Mouse (Mus musculus) heart, embryonic 13.5 days (tissue): ENCODE measurements around the gene Pms1. TPM values are rescaled to one million over a fixed set of nuclear protein-coding genes. Genes with fewer than 3 reads are reported as not detected.
A peak's percentile ranks its signal among the peaks of the same experiment; 100 is the strongest.
"Not testable (repeated sequence)": the region's sequence is repeated elsewhere in the genome, so short reads cannot be mapped to it uniquely, and the experiment has no call there.

Experiments
- ATAC-seq: fragments of 200-750 bp; cut with Nextera tagmentation; 2 replicates; pipeline ENCODE4 v1.8.0; 2017; ENCODE audit warnings: moderate TSS enrichment; ENCODE audit not compliant: insufficient number of reproducible peaks, low FRiP score, low TSS enrichment; ENCODE audit errors: extremely low read depth
- H3K27ac ChIP-seq: fragments of 300-500 bp; sonication (generic); replicated peaks from 2 replicates; pipeline ENCODE4 v1.5.1; 2015; ENCODE audit warnings: moderate library complexity, mild to moderate bottlenecking, inconsistent platforms
- H3K27me3 ChIP-seq: fragments of 300-500 bp; sonication (generic); replicated peaks from 2 replicates; pipeline ENCODE4 v1.6.1; 2015; ENCODE audit warnings: mild to moderate bottlenecking, inconsistent platforms
- H3K36me3 ChIP-seq: fragments of 300-500 bp; sonication (generic); 2 replicates; pipeline ENCODE4 v1.6.1; 2015; ENCODE audit warnings: mild to moderate bottlenecking, inconsistent platforms
- H3K4me1 ChIP-seq: fragments of 300-500 bp; sonication (generic); 2 replicates; pipeline ENCODE4 v1.6.1; 2015; ENCODE audit warnings: inconsistent platforms
- H3K4me2 ChIP-seq: fragments of 300-500 bp; sonication (generic); 2 replicates; pipeline ENCODE4 v1.6.1; 2015; ENCODE audit warnings: inconsistent platforms, mild to moderate bottlenecking, moderate library complexity
- H3K4me3 ChIP-seq: fragments of 300-500 bp; sonication (generic); 2 replicates; pipeline ENCODE4 v1.5.1; 2015; ENCODE audit warnings: moderate library complexity, mild to moderate bottlenecking, inconsistent platforms
- H3K9ac ChIP-seq: fragments of 300-500 bp; sonication (generic); 2 replicates; pipeline ENCODE4 v1.6.1; 2015; ENCODE audit warnings: inconsistent platforms, mild to moderate bottlenecking, moderate library complexity
- H3K9me3 ChIP-seq: fragments of 300-500 bp; sonication (generic); 2 replicates; pipeline ENCODE4 v1.6.1; 2016; ENCODE audit warnings: inconsistent platforms
- WGBS: fragments of 180-500 bp; shearing (Covaris S2); methylation state at CpG from one replicate; pipeline ENCODE4 v1.1.7; 2015; ENCODE audit warnings: mixed read lengths; 5-methylcytosine and 5-hydroxymethylcytosine counted together
- polyA plus RNA-seq: library from polyadenylated mRNA; unstranded; fragments of >200 nt; fragmentation: Nextera tagmentation; extraction: Ambion mirVana; gene quantifications from 2 replicates; pipeline ENCODE4 v1.2.1, GENCODE M21; 2015

The Pms1 gene
- polyA plus RNA-seq: 9.0 and 10.2 TPM in 2 replicates

DNA sequence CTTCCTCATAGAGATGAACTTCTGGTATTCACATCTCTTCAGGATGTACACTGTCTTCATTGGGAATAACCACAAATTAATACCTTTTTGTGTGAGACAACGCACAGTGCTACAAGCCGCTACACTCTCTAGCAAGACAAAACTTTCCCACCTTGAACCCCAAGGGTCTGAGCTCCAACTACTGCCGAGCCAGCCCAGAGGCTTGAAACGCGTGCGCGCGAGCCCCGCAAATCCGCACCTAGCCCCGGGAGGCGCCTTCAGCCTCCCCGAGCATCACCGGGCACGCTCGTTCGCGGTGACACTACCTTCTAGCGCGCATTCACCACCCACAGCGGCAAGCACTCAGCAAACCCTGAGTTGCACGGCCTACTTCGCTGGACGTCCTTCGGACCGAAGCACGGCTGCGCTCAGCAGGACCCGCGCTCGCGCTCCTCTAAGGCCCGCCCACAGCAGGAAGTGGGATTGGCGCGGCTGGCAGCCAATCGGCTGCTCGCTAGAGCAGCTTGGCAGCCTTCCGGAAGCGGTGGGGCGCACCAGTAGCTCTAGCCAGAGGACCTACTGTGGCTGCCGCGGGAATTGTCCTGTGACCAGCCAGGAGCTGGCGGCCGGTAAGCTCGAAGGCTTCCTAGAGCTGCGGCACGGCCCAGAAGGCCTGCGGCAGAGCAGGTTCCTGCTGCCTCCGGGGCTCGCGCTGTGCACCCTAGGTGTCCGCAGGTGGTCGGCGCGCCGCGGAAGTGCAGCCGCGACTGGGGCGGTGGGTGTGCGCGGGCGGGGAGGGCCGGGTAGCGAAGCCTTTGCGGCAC is at the start of gene Pms1, which contains the start of the genes Ormdl1 and Gm28778:
Gene Pms1, minus strand, starts transcription at position 438 of the 803 bp plus-strand sequence.
Gene Ormdl1, plus strand, starts transcription at position 515 of the 803 bp plus-strand sequence.
Gene Gm28778, plus strand, starts transcription at position 531 of the 803 bp plus-strand sequence.
- peak within 1 kb of the TSS; percentile 81 for H3K4me3 ChIP-seq
- H3K9me3 ChIP-seq: no peaks in the 10 kb centered on the region
- H3K27ac ChIP-seq: peak within 1 kb of the TSS; percentile 89
- no peaks in the 10 kb centered on the region for H3K27me3 ChIP-seq
- peak; percentile 100 for ATAC-seq
- H3K9ac ChIP-seq: peak within 1 kb of the TSS; percentile 87
- peaks cover 14% of the 10 kb centered on the region for H3K4me1 ChIP-seq
- peak within 1 kb of the TSS; percentile 78 for H3K4me2 ChIP-seq
- peaks cover 16% of the 10 kb centered on the region for H3K36me3 ChIP-seq
- WGBS: under 1% methylated on average over 66 of the region's 66 CpGs

- Histone ChIP-seq H3K27ac (no peak overlapping the region), H3K4me1 (no peaks in the 10 kb centered on the region), H3K36me3 (peaks cover 52% of the 10 kb centered on the region), H3K27me3 (no peaks in the 10 kb centered on the region), H3K9ac (no peak overlapping the region), H3K9me3 (peaks cover 6% of the 10 kb centered on the region; the same call in 1 of the 2 replicates), H3K4me3 (no peak overlapping the region), H3K4me2 (no peak overlapping the region)
- WGBS: 88% methylated on average over 2 of the region's 2 CpGs
- ATAC-seq: no peak
Measured at GRCm38 (mm10) chr1:53341071-53341470, 44.3 kb upstream of the Pms1 start.

DNA sequence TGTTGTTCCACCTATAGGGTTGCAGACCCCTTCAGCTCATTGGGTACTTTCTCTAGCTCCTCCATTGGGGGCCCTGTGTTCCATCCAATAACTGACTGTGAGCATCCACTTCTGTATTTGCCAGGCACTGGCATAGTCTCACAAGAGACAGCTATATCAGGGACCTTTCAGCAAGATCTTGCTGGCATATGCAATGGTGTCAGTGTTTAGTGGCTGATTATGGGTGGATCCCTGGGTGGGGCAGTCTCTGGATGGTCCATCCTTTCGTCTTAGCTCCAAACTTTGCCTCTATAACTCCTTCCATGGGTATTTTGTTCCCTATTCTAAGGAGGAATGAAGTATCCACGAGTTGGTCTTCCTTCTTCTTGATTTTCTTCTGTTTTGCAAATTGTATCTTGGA is 40.6 kb upstream of the Pms1 start:
- H3K4me1 ChIP-seq, H3K4me2 ChIP-seq, H3K4me3 ChIP-seq, H3K27me3 ChIP-seq, H3K9me3 ChIP-seq, ATAC-seq, H3K9ac ChIP-seq, H3K27ac ChIP-seq: not testable (repeated sequence)
- WGBS: 68% methylated on average over 2 of the region's 2 CpGs
- peaks cover 22% of the 10 kb centered on the region for H3K36me3 ChIP-seq

DNA sequence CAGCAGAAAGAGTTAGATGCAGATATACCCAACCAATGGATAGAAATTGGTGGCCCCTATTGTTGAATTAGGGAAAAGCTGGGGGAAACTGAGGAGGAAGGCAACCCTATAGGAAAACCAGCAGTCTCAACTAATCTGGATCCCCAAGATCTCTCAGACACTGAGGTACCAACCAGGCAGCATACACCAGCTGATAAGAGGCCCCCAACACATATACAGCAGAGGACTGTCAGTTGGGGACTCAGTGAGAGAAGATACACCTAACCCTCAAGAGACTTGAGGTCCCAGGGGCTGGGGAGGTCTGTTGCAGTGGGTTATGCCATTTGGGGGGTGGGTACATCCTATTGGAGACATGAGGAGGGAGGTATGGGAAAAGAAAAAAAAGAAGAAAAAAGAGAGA is 38.6 kb upstream of the Pms1 start:
- no peak for ATAC-seq
- no peak overlapping the region for H3K4me2 ChIP-seq
- H3K9me3 ChIP-seq: peaks cover 6% of the 10 kb centered on the region; the same call in 1 of the 2 replicates
- no peaks in the 10 kb centered on the region for H3K4me1 ChIP-seq
- H3K4me3 ChIP-seq: no peak overlapping the region
- H3K27me3 ChIP-seq: no peaks in the 10 kb centered on the region
- H3K9ac ChIP-seq: no peak overlapping the region
- peaks cover 3% of the 10 kb centered on the region for H3K36me3 ChIP-seq
- no peak overlapping the region for H3K27ac ChIP-seq

- H3K9me3 ChIP-seq: not testable (repeated sequence)
- 46% methylated on average over 5 of the region's 5 CpGs for WGBS
Measured at GRCm38 (mm10) chr1:53333527-53333926, 36.7 kb upstream of the Pms1 start.

DNA sequence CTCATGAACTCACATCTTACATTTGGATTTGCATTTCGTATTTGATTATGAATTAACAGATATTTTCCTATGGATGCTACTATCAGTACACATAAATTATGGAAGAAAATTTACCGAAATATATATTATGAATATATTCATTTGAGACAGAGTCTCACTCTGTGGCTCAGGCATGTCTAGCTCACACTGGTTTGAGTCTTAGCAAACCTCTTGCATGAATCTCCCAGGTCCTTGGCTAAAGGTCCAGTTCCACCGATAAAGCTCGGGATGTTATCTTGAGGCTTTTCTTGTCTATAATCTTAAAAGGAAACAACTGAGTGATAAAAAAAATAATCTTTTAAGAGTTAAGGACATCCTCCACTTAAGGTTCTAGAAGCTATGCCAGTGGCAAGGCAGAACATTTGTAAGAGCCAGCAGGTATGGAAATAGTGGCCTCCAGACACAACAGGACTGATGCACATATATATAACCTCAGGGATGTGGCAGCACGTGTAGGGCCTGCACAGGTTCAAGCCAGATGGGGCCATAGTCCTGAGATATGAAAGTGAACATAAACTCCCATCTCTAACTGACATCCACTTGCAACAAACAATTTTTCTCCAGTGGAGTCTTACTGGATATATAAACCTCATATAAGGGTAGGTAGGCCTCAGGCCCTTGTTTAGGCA is 28.1 kb upstream of the Pms1 start:
- no peak overlapping the region for H3K27ac ChIP-seq
- no peaks in the 10 kb centered on the region for H3K9me3 ChIP-seq
- 72% methylated on average over 5 of the region's 5 CpGs for WGBS
- no peak for ATAC-seq
- H3K36me3 ChIP-seq: peaks cover 47% of the 10 kb centered on the region
- no peak overlapping the region for H3K4me3 ChIP-seq
- H3K27me3 ChIP-seq: no peaks in the 10 kb centered on the region
- no peak overlapping the region for H3K9ac ChIP-seq
- no peaks in the 10 kb centered on the region for H3K4me1 ChIP-seq
- H3K4me2 ChIP-seq: no peak overlapping the region

More at GRCm38 (mm10) chr1:53333527-53333926, 36.7 kb upstream of the Pms1 start:
- H3K27ac ChIP-seq, ATAC-seq, H3K36me3 ChIP-seq, H3K4me3 ChIP-seq, H3K9ac ChIP-seq, H3K27me3 ChIP-seq, H3K4me1 ChIP-seq, H3K4me2 ChIP-seq: not testable (repeated sequence)

GRCm38 (mm10) chr1:53324277-53324676 is 27.5 kb upstream of the Pms1 start:
- Histone ChIP-seq H3K36me3 (peaks cover 54% of the 10 kb centered on the region), H3K27me3 (no peaks in the 10 kb centered on the region), H3K27ac (no peak overlapping the region), H3K4me1 (no peaks in the 10 kb centered on the region), H3K4me3 (no peak overlapping the region), H3K4me2 (no peak overlapping the region), H3K9ac (no peak overlapping the region), H3K9me3 (no peaks in the 10 kb centered on the region)
- WGBS: 95% methylated on average over 1 of the region's 1 CpGs
- ATAC-seq: no peak

GRCm38 (mm10) chr1:53323254-53323653 is 26.4 kb upstream of the Pms1 start:
- no peak for ATAC-seq
- Histone ChIP-seq H3K9ac (no peak overlapping the region), H3K9me3 (no peaks in the 10 kb centered on the region), H3K27me3 (no peaks in the 10 kb centered on the region), H3K4me1 (no peaks in the 10 kb centered on the region), H3K4me3 (no peak overlapping the region), H3K27ac (no peak overlapping the region), H3K4me2 (no peak overlapping the region), H3K36me3 (peaks cover 63% of the 10 kb centered on the region)
- WGBS: 89% methylated on average over 5 of the region's 5 CpGs

DNA sequence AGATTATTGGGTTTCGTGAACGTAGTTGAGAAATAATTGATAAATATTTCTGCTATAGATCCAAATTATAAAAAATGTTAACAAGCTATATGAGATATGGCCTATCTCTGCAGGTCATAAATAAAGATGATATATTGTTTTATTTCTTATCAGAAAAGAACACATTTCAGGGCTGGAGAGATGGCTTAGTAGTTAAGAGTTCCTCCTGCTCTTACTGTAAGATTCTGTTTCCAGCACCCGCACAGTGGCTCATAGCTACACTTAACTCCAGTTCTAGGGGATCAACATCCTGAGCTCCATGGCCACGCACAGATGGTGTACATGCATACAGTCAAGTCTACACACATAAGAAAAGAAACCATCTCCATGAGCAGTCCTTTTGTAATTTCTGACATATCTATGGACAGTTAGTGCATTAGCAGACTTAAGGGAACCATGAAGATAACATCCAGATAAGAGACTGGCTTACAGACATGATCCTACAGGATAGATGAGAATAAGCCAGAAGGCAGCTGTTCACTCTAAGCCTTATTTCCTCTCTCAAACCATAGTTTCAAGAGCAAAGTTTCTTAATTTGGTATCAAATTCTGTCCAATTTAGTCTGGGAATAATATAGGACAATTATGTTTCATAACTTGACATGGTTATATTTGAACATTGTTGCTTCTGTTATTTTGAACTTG is 25.0 kb upstream of the Pms1 start:
- Histone ChIP-seq H3K4me3 (no peak overlapping the region), H3K4me2 (no peak overlapping the region), H3K27me3 (no peaks in the 10 kb centered on the region), H3K27ac (no peak overlapping the region), H3K9me3 (no peaks in the 10 kb centered on the region), H3K4me1 (no peaks in the 10 kb centered on the region), H3K36me3 (peaks cover 76% of the 10 kb centered on the region), H3K9ac (no peak overlapping the region)
- WGBS: 93% methylated on average over 4 of the region's 4 CpGs
- no peak for ATAC-seq

GRCm38 (mm10) chr1:53312989-53313967 is 16.5 kb upstream of the Pms1 start, which contains the start of gene Osgepl1:
Gene Osgepl1, plus strand, starts transcription at chr1:53313624.
- peak; percentile 82 for ATAC-seq
- Histone ChIP-seq H3K4me2 (peak within 1 kb of the TSS; percentile 77), H3K36me3 (peaks cover 39% of the 10 kb centered on the region), H3K4me3 (peak within 1 kb of the TSS; percentile 68), H3K9ac (peak within 1 kb of the TSS; percentile 89), H3K27ac (peak within 1 kb of the TSS; percentile 91), H3K4me1 (peaks cover 14% of the 10 kb centered on the region), H3K9me3 (no peaks in the 10 kb centered on the region), H3K27me3 (no peaks in the 10 kb centered on the region)
- WGBS: 2% methylated on average over 27 of the region's 27 CpGs
